Mouse (Mus musculus) T-helper 1 cell (primary cell): ENCODE data around the gene Txn2.

Experiments
- in situ Hi-C: fragments of 300-600 bp; cut with MboI, MseI; formaldehyde crosslinking; loops from one replicate; pipeline ENCODE4 v1.15.1; 2025; ENCODE audit warnings: high pct_unique_total_duplicates

Txn2 gene

GRCm38 (mm10) chr15:77934326-77934725 is 5.5 kb upstream of the Txn2 start:
- in situ Hi-C loops: loop anchor here (5.0 to 10.0 kb wide), 2 partner anchors 33 to 1760 kb away; partner anchors contain the start of gene Gtpbp1

- in situ Hi-C loops: loop anchor here (5.0 to 10.0 kb wide), 2 partner anchors 34 to 1761 kb away; partner anchors contain the start of gene Gtpbp1
Observed at GRCm38 (mm10) chr15:77933770-77934169, 5.0 kb upstream of the Txn2 start.

- in situ Hi-C loops: loop anchor here (5.0 to 10.0 kb wide), 2 partner anchors 34 to 1762 kb away; partner anchors contain the start of gene Gtpbp1
Observed at GRCm38 (mm10) chr15:77933222-77933621, 4.4 kb upstream of the Txn2 start.

DNA sequence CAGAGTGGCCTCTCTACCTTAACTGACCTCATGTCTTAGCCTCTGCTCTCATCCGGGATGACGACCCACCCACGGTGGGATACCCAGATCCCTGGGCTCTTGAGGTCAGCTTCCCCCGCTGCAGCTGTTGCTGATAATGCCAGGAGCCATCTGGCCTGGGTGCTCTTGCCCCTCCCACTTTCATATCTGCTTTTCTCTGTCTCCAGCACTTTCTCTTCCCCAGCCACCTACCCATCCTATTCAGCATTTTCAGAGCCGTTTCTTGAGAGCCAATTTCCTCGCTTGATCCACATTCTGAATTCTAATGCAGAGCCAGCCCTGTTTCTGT is 2.8 kb upstream of the Txn2 start:
- in situ Hi-C loops: loop anchor here (5.0 to 10.0 kb wide), 2 partner anchors 36 to 1763 kb away; partner anchors contain the start of gene Gtpbp1

- in situ Hi-C loops: loop anchor here (5.0 to 10.0 kb wide), 2 partner anchors 36 to 1764 kb away; partner anchors contain the start of gene Gtpbp1
Observed at GRCm38 (mm10) chr15:77930986-77931688, 2.3 kb upstream of the Txn2 start.

- in situ Hi-C loops: loop anchor here (5.0 to 10.0 kb wide), 2 partner anchors 37 to 1765 kb away; partner anchors contain the start of gene Gtpbp1
Observed at GRCm38 (mm10) chr15:77929804-77930203, 998 bp upstream of the Txn2 start.

DNA sequence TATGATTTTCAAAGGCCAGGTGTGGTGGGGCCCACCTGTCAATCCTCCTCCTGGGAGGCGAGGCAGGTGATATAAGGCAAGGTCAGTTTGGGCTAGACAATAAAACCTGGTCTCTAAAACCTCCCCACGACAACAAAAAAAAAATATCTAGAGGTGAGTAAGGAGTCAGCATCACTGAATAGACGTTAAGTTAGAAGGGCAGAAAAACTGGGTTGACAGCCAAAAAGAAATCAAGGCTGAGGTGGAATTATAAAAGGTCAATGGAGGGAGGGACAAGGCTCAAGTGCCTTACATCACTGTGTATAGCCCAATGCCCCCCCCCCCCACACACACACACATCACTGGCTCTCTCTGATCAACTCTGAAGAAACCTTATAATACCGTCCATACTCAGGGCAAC is 715 bp downstream of the Txn2 start:
- in situ Hi-C loops: no loop called here

- in situ Hi-C loops: no loop called here
Observed at GRCm38 (mm10) chr15:77926921-77927320, 1.9 kb downstream of the Txn2 start.

- in situ Hi-C loops: no loop called here
Observed at GRCm38 (mm10) chr15:77925195-77925594, 3.6 kb downstream of the Txn2 start.

GRCm38 (mm10) chr15:77923267-77924035 is 5.4 kb downstream of the Txn2 start:
- in situ Hi-C loops: no loop called here

DNA sequence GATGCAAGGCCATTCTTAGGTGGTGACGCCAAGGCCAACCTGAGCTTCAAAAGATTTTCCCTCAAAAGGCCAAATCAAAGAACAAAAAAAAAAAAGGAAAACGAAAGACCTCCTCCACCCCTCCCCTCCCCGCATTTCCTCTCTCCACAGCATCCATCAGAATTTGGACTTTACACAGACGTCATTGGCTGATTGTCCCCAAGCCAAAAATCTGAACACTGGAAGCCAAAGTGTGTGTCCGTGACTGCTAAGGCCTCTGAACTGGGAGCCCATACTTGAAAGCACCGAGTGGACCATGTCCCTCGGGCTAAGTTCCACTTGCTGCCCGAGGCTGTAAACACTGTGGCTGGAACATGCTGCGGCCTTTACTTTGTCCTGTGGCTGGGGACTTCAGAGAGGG is 6.1 kb downstream of the Txn2 start:
- in situ Hi-C loops: no loop called here

DNA sequence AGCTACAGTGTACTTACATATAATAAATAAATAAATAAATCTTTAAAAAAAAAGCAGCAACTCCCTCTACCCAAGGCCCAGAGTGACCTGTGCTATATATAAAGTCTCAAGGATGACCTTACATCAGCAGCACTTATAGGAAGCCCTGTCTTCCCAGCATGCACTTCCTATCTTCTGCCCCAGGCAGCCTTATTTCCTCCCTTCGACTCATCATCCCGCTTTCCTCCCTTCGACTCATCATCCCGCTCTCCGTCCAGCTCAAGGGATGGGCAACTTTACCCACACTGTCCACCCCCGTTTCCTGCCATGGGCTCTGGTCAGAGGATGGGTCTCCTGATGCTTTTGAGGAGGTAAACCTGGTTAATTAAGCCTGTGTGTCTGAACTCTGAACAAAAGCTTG is 7.2 kb downstream of the Txn2 start:
- in situ Hi-C loops: no loop called here

GRCm38 (mm10) chr15:77920511-77921462 is 8.0 kb downstream of the Txn2 start:
- in situ Hi-C loops: no loop called here

GRCm38 (mm10) chr15:77919441-77919840 is 9.4 kb downstream of the Txn2 start:
- in situ Hi-C loops: no loop called here

- in situ Hi-C loops: no loop called here
Observed at GRCm38 (mm10) chr15:77916851-77917544, 11.8 kb downstream of the Txn2 start.

GRCm38 (mm10) chr15:77915287-77915686 is 13.5 kb downstream of the Txn2 start:
- in situ Hi-C loops: no loop called here

GRCm38 (mm10) chr15:77914507-77914906 is 14.3 kb downstream of the Txn2 start:
- in situ Hi-C loops: no loop called here

GRCm38 (mm10) chr15:77913054-77913453 is 15.8 kb downstream of the Txn2 start:
- in situ Hi-C loops: no loop called here

DNA sequence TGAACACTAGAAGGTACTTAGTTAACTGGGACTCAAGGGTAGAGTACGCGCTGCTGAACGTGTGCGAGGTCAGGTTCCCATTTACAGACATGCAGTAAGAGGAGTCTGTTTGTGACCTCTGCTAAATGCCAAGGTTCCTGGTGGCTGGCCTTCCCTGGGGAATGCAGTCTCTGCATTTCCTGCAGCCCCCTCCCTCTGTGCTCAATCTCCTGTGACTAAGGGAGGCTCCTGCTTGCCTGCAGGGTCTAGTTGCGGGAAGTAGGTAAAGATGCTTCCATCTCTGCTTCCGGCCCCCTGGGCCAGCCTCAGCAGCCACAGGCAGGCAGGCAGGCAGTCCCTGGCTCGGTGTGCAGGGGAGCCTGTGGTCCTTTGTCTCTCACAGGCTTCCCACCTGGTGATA is 16.2 kb downstream of the Txn2 start:
- in situ Hi-C loops: no loop called here

DNA sequence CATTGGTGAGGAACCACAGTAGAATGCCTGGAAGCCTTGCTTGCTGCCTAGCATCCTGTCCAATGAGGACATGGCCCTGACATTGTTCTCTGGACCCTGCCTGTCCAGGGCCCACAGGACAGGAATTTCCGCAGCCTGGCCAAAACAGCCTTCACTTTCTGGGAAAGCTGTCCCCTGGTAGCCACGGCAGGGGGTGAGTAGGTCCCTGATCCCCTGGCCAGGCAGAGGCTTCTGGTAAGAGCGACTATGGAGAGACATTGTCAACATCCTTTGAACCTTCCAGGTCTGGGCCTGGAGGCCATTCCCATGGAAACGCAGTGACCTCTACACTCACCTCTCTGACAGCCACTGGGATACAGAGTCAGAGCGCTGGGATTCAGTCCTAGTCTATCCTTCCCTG is 16.8 kb downstream of the Txn2 start:
- in situ Hi-C loops: no loop called here

DNA sequence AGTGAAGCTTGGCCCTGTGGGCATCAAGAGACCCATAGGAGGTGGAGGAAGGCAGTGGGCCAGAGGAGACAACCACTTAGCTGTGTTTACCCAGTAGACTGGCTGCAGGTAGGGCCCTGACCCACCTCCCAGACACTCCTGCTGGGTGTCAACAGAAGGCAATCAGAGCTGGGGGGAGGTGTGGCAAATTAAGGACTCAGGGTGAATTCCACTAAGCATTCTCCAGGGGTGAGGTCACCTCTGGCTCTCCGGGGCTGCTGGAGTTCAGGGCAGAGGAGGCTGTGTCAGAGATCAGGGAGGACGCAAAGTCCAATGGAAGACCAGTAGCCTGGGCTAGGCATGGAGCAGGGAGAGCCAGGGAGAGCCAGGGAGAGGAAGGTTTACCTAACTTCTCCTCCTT is 17.7 kb downstream of the Txn2 start:
- in situ Hi-C loops: no loop called here
